ENCODE assay signal across 25 mouse cellular contexts in the genomic region with DNA sequence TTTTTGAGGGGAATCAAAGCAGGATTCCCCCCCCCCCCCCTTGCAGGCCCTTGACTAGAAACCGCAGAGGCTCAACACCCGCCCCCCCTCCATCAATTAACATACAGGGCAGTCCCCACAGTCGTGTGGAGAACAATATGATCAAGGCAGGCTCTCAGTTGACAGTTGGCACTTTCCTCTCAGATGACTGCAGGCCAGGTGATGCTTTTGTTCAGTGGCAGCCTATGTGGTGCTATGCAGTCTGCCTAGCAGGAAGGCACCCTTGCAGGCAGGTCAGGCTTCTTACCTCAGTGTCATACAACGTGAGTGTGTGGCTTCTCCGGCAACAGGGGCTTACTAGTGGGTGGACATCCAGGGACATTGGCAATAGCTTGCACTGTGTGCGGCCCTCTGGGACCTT. TPM values are rescaled to one million over a fixed set of nuclear protein-coding genes. Genes with fewer than 3 reads are reported as not detected.
"Had no signal": no experiment of that assay in that cellular context is flagged by ENCODE, and none has a peak within 500 bp of the region (broad histone marks: within the 10 kb centered on the region; RNA-seq: fewer than 3 reads in every experiment).

No protein-coding gene starts in this region.

- DNase-seq: kidney, adult 8-10 months; kidney, postnatal 4 days; left cerebral cortex, postnatal 4 days; lung, adult 18-20 months; retina, postnatal 1 day; right cerebral cortex, postnatal 4 days; spleen, adult 18-20 months; thymus, adult 18-20 months; thymus, postnatal 14 days had no signal

- H3K27me3 ChIP-seq: limb, embryonic 13.5 days; neural tube, embryonic 12.5 days had no signal

- H3K9ac ChIP-seq: limb, embryonic 13.5 days; liver, embryonic 14.5 days; neural tube, embryonic 12.5 days had no signal

- ATAC-seq: intestine, postnatal 0 days had no signal

- H3K4me2 ChIP-seq: limb, embryonic 13.5 days; neural tube, embryonic 12.5 days had no signal

- H3K4me1 ChIP-seq: limb, embryonic 13.5 days; neural tube, embryonic 12.5 days had no signal

- H3K27ac ChIP-seq: layer of hippocampus, adult 2 months; limb, embryonic 13.5 days; liver, embryonic 14.5 days; neural tube, embryonic 12.5 days had no signal

- H3K36me3 ChIP-seq: limb, embryonic 13.5 days; neural tube, embryonic 12.5 days had no signal

- H3K4me3 ChIP-seq: layer of hippocampus, adult 2 months; limb, embryonic 13.5 days; neural tube, embryonic 12.5 days had no signal

- H3K9me3 ChIP-seq: limb, embryonic 13.5 days; neural tube, embryonic 12.5 days had no signal

RNA-seq across cellular contexts. Expression of gene Gm17542, which starts 17.4 kb away (rescaled TPM):
- total RNA-seq: layer of hippocampus, adult 2 months; layer of hippocampus, postnatal 14 days; left cerebral cortex, adult 18-20 months; left cerebral cortex, postnatal 10 days; left cerebral cortex, postnatal 4 days; liver, adult 2 months; megakaryocyte-erythroid progenitor cell, adult 5-6 weeks; monocyte, adult 5-6 weeks; neutrophil, adult 5-6 weeks had no signal
- polyA plus RNA-seq: intestine, postnatal 0 days; kidney, embryonic 16.5 days; limb, embryonic 13.5 days; liver, adult 2 months; liver, embryonic 14.5 days; lung, embryonic 16.5 days; neural tube, embryonic 12.5 days; stomach, embryonic 14.5 days; urinary bladder, adult 2 months had no signal

RNA-seq across cellular contexts. Expression of gene Edar, which starts 25.1 kb away (rescaled TPM):
- total RNA-seq: megakaryocyte-erythroid progenitor cell, adult 5-6 weeks; monocyte, adult 5-6 weeks; neutrophil, adult 5-6 weeks had no signal
- polyA plus RNA-seq: liver, embryonic 14.5 days had no signal
